Mouse (Mus musculus) stomach, postnatal 0 days (tissue): Measurements from ENCODE around the gene Gm3776.
"Not testable (repeated sequence)": the region's sequence is repeated elsewhere in the genome, so short reads cannot be mapped to it uniquely, and the experiment has no call there.

ENCODE experiments used
- CTCF ChIP-seq: IDR thresholded peaks from 2 replicates; pipeline ENCODE4 v1.5.1; 2016; ENCODE audit warnings: antibody characterized with exemption, low read depth, mild to moderate bottlenecking, moderate library complexity
- EP300 ChIP-seq: optimal IDR thresholded peaks from 2 replicates; pipeline ENCODE3; 2016; ENCODE audit warnings: antibody characterized with exemption

GRCm38 (mm10) chr9:78289723-78290122, 32.8 kb downstream of the Gm3776 start, which contains the start of gene Gm10639:
- not testable (repeated sequence) for TF ChIP-seq EP300, CTCF
